Mouse (Mus musculus) CH12F3 (cell line): ENCODE data around the gene Fam172a.
"Not testable (repeated sequence)": the region's sequence is repeated elsewhere in the genome, so short reads cannot be mapped to it uniquely, and the experiment has no call there.

Experiments
- in situ Hi-C: fragments of 300-500 bp; cut with MboI; formaldehyde crosslinking; loops from 2 replicates; pipeline ENCODE4 v1.14.3; 2020; ENCODE audit warnings: low sequenced_read_pairs

Fam172a gene

DNA sequence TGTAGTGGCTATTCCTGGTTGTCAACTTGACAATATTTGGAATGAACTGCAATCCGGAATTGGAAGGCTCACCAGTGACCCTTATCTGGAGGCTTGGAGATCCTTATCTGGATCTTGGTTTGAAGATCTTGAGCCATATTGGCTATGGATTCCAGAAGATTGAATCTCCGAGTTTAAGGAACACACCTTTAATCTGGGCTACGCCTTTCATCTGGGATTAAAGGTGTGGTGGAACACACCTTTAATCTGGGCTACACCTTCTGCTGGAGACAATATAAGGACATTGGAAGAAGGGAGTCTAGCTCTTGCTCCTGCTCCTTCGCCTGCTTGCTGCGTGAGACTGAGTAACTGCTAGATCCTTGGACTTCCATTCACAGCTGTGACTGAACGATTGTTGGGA lies at the start of gene Fam172a:
Gene Fam172a, plus strand, starts transcription at position 301 of the 400 bp plus-strand sequence.
- in situ Hi-C loops: not testable (repeated sequence)

DNA sequence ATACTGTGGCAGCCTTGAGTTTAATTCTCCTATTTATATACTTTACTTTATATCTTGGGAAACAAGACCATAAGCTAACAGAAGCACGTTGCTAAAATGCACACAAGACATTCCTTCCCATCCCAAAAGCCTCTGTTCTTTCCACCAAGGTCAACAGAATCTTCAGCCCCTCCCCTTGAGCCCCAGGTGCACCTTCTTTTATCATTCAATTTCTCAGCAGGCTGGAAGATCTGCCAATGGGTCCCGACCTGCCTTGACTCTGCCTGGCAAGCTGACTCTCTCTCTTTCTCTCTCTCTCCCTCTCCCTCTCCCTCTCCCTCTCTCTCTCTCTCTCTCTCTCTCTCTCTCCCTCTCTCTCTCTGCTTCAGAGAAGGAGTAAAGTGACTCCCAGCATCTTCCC lies 13.2 kb upstream of the Fam172a start:
- in situ Hi-C loops: no loop called here

DNA sequence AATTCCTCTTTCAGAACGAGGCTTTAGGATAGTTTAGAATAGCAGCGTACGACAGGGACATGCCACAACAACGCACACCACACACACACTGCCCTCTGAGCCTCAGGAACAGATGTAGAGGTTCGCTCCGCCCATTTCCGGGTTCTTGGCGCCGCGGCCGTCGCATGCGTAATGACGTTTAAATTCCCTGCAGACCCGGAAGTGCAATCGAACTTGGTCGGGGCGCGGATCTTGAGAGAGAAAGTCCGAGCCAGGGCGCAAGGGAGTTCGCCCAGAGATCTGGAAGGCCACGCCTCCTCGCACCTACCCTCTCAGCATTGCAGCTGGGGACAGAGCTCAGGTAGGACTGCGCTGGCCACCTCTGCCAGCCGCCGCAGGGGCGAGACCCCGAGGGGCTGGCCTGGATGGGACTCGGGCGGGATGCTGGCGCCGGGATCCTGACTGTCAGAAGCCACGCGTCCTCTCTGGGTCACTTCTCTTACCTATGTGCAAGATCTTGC lies 6.7 kb downstream of the Fam172a start:
- in situ Hi-C loops: no loop called here

DNA sequence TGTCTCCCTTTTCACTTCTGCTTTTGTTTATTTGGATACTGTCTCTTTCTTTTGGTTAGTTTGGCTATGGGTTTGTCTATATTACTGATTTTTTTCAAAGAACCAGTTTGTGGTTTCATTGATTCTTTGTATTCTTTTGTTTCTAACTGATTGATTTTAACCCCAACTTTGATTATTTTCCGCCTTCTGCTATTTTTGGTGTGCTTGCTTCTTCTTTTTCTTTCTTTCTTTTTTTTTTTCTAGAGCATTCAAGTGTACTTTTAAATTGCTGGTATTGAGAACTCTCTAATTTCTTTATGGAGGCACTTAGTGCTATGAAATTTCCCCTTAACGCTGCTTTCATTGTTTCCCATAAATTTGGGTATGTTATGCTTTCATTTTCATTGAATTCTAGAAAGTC lies 15.7 kb downstream of the Fam172a start:
- in situ Hi-C loops: no loop called here

DNA sequence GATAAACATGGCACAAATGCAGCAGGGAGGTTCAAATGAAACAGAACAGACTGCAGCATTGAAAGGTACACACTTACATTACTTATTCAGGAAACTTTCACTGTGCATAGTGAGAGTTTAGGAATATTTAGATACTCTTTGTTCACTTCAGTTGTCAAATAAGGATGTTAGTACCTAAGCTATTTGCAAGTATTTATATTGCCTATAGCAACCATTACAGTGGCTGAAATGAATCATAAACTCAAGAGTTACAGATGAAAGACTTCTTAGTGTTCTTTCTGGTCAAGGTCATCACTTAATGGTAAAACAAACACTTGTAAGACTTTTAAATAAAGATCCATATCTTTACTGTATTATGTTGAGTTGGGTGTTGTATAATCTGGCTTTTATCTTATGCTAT lies 41.0 kb downstream of the Fam172a start:
- in situ Hi-C loops: no loop called here

DNA sequence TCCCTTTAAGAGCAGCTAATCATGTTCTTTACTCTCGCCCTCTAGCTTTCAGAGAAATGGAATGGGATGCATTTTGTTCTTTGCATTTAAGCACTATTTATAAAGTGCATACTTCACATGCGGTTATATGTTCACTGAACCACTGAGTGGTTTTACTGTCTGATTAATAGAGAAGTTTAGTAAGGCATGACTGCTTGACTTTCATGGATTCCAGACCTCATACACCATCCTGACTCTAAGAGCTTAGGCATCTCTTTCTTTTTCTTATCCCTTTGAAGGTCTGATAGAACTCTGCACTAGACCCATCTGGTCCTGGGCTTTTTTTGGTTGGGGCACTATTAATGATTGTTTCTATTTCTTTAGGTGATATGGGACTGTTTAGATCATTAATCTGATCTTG lies 75.8 kb downstream of the Fam172a start:
- in situ Hi-C loops: no loop called here

DNA sequence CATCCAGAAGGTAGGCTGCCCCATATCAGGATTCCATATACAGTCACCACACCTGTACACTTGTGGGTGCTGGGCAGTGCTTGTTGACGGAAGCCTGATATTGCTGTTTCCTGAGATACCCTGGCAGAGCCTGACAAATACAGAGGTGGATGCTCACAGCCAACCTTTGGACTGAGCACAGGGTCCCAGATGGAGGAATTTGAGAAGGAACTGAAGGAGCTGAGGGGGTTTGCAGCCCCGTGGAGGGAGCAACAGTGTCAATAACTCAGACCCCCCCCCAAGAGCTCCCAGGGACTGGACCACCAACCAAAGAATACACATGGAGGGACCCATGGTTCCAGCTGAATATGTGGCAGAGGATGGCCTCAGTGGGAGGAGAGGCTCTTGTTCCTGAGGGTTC lies 105.5 kb downstream of the Fam172a start:
- in situ Hi-C loops: not testable (repeated sequence)

DNA sequence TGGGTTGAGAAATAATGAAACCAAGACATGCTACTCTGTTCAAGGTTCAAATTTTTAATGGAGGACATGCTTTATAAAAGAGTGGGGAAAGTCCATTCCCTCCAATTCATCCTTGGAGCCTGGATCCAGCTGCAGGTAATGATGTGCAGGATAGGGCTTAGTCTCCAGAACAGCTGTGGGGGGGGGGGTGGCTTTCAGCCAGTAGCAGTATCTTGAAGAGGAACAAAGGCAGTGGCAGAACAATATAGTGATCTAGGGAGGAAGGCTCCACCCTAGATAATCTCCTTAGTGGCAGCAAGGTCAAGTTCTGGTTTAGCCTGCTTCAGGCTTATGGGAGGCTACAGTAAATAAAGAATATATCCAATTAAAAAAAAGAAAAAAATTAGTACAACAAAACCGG lies 108.6 kb downstream of the Fam172a start:
- in situ Hi-C loops: no loop called here

DNA sequence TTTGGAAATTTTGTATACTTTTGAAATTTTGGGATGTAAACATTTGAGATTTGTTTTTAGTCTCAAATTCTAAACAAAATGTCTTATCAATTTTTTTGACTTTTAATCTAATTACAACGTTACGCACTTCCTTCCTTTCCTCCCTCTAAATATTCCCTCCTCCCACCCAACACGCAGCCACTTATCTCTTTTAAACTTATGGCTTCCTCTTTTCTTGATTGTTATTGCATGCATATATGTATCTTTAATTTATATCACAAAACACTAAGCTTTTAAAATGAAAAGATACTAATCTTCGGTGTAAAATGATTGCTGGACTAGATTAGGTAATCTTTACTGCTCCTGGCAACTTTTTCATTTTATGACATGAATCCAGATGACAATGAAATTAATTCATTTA lies 124.3 kb downstream of the Fam172a start:
- in situ Hi-C loops: no loop called here

DNA sequence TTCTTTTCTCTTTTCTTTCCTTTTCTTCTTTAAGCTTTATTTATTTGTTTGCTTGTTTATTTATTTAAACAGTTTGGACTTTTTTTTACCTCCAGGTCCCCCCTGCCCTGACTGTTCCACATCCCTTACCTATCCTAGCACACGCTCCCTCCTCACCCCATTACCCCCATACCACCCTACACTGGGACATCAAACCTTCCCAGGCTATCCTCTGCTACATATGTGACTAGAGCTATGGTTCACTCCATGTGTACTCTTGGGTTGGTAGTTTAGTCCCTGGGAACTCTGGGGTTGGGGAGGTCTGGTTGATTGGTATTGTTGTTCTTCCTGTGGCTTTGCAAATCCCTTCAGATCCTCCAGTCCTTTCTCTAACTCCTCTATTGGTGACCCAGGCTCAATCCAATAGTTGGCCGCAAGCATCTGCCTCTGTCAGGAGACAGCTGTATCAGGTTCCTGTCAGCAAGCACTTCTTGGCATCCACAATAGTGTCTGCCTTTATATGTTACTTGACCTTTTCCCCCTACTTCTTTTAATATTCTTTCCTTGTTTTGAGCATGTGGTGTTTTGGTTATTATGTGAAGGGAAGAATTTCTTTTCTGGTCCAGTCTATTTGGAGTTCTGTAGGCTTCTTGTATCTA lies 141.3 kb downstream of the Fam172a start:
- in situ Hi-C loops: no loop called here

DNA sequence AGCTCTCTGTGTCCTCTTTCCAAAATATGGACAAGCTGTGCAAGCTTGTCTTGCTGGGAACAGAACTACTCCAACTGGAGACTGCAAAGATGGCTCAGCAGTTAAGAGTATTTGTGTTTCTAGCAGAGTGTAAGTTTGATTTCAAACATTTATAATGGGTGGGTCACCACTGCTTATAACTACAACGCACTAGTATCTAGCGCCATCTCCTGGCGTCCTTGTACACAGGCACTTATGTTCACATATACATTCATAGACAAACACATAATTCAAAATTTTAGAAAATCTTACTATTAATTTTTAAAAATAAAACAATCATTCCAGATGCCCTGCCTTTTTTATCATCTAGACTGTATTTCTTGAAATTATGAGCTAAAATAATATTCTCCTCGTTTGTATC lies 147.0 kb downstream of the Fam172a start:
- in situ Hi-C loops: no loop called here

DNA sequence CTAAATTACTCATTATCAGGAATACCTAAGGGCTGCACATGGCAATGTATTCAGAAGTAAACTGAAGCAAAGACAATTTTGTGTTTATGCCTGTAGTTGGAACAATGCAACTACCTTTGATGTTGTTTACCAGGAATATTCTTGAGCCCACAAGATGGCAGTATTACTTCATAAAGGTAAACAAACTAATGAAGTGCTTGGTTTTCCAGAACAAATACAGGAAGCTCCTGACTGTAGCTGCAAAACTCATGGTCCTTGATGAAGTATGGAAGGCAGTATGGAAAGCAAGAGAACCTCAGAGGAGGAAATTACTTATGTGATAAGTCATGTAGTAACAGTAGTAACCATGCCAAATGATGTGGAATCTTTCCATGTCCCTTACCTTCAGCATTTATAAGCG lies 163.0 kb downstream of the Fam172a start:
- in situ Hi-C loops: no loop called here

DNA sequence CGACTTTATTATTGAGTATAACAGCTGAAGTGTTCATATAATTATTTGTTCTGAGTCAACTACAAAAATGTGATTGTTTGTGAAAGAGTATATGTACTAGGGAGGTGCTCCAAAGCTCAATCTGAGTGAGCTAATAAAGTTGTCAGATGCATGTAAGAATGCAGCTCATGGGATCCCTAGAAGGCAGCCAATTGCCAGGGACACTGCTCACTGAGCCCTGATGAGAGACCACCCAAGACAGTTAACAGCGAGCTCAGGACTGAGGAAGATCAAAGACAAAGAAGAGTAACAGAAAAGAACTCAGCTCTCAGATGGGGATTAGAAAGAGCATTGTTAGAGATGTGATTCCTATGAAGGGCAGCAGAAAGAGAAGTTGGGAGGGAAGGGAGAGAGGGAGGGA lies 166.5 kb downstream of the Fam172a start:
- in situ Hi-C loops: no loop called here

DNA sequence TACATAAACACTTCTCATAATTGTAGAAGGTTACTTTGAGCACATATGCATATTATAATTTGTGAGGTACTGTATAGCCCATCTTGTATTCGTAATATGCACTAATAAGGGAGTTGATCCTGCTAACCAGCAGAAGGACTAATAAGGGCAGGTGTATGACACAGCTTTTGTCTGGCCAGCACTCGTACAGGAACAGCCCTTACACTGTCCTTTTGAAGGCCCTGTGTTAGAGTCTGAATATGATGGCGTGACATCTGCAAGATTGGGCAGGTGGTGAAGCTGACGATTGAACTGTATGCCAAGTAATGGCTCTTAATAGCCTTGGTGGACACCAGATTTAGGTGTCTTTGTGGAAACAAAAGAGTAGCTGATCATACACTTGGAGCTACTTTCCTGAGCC lies 176.3 kb downstream of the Fam172a start:
- in situ Hi-C loops: no loop called here

DNA sequence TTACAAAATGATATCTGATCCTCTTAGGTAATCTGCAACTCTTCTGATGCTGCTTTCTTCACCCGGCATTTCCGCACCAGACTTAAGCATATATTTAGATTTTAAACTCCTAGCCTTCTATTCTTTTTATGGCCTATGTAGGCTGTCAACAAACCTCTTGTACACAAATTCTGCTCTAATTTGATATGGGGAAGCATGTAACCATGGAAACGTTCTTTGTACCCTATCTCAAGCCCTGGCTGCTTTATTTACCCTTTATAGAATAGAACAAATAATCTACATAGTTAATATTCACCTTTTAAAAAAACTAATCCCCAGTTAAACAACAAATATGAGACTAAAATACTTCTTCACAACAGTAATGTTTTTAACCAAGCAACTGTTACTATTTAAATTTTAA lies 176.7 kb downstream of the Fam172a start:
- in situ Hi-C loops: no loop called here

DNA sequence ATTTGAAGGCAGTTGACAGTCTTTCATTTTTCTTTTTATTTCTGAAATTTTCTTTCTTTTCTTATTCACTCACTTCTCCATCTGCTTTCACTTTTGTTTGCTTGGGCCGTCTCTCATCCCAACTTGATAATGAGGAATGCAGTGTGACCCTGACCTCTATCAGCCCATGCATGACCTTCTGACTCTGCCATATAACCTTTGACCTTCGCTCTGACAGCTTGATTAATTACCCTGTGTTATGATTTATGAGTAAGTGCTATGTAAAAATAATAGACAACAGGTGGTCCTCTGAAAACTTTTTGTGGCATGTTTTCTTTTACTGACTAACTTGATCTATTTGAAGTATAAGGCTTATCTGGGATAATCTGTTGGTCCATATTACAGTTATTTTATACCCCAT lies 195.8 kb downstream of the Fam172a start:
- in situ Hi-C loops: no loop called here

DNA sequence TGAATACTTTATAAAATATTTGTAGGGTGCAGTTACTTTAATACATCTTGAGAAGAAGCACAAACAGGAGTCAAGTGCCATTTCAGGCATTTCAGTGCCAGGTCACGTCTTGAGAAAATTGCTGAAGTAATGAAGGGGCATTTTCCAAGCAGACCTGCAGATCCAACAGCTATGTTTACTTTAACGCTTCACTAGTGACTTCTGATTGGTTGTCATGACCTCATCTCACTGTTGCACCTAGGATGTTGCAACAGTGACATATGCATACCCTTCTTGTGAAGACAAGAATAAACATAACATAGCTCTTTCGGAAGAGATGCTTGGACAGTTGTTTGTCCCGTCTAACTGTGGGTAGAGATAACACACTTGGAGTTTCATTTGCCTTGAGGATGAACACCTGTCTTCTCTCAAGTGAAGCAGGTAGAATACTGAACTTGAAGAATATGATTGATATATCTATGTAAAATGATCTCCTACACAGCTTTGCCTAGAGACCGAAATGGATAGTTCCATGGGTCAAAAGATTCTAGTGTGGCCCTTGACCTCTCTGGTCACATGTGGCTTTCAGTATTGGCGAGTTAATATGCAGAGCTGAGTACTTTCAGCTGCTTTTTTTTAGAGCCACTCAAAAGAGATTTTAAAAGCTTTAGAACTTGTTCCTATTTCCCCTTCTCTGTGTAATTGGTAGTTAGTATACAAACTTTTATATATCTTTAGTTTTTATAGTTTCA lies 196.4 kb downstream of the Fam172a start:
- in situ Hi-C loops: no loop called here

DNA sequence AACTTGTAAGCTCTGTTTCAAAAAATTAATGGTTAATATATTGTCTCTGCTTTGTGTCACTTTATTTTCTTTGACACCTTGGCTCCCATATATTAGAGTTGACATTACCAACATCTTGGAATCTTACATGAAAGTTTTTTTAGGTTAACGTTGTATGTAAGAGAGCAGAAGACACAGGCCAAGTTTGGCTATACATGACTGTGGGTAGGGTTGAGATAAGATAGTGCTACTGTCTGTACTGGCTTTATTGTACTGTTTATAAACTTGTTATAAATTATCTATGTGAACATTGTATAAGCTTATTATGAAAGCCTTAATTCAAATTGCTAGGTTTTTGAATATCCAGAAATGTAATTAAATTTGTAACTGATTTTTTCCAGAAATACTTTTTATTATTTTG lies 197.9 kb downstream of the Fam172a start:
- in situ Hi-C loops: no loop called here

DNA sequence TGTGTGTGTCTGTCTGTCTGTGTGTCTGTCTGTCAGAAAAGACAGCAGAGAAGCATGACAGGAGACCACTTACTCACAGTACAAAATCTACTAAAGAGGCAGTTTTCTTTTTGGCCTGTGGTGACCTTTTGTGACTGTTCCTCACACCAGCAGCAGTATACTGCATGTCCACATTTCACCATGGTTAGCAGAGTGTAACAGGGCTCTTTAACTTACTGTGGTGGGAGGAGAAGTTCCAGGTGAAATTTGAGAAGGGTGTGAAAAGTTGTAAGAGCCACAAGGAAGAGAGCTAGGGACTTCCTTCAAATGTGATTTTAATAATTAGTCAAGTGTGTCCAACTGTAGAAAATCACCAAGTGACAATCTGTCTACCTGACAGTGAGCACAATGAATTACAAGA lies 199.0 kb downstream of the Fam172a start:
- in situ Hi-C loops: no loop called here

DNA sequence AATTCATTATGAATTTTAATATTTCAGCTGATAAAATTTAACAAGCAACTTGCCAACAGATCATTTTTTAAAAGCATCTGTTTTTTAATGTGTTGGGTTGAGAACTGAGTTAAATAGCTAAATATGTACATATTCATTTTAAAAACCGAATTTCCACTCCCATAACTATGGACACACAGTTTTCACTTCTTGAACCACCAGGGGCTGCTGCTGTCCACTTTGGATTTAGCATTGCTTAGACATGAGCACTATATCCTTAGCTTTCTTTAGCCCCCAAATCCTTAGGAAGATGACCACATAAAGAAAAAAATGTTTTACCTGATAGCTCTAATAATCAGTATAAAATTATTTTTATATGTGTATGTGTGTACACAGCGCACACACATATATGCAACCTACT lies 207.4 kb downstream of the Fam172a start:
- in situ Hi-C loops: no loop called here

DNA sequence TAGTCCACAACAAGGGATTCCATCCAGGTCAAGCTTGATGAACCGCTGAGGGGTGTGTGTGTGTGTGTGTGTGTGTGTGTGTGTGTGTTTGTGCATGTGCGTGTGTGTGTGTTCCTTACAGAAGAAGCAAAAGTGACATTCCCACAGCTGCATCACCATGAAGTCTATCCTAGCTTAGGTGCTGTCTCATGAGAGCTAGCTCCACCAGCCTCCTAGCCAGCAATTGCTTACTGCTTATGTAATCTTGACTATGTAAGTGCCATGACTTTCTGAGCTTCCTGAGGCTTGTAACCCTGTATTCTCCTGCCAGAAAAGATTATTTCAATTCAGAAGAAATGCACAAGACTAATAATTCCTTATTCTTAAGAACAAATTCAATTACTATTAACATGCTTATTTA lies 221.0 kb downstream of the Fam172a start:
- in situ Hi-C loops: no loop called here

DNA sequence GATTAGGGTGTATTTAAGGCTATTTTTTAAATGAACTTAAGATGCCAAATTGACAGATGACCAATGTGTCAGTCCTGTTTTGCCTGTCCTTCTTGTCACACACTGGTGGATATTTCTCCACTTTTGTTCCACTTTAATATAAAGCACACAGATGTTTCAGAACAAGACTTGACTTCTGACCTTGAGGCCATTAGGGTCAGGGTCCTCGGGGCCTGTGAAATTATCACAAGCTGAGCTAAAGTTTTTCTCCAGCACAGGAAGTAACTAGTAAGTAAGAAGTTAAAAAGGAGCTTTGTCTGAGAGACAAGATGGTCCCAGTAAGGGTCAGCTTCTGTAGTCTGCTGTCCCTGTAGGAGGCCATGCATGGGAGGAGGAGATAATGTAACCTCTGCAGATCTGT lies 255.8 kb downstream of the Fam172a start:
- in situ Hi-C loops: no loop called here
